Mouse (Mus musculus): Measurements from ENCODE around the gene Ftsj1. TPM values are rescaled to one million over a fixed set of nuclear protein-coding genes. Genes with fewer than 3 reads are reported as not detected.

Gene Ftsj1
- polyA plus RNA-seq (2012; rRNA removed), result 11.5 and 13.1 TPM in 2 replicates

DNA sequence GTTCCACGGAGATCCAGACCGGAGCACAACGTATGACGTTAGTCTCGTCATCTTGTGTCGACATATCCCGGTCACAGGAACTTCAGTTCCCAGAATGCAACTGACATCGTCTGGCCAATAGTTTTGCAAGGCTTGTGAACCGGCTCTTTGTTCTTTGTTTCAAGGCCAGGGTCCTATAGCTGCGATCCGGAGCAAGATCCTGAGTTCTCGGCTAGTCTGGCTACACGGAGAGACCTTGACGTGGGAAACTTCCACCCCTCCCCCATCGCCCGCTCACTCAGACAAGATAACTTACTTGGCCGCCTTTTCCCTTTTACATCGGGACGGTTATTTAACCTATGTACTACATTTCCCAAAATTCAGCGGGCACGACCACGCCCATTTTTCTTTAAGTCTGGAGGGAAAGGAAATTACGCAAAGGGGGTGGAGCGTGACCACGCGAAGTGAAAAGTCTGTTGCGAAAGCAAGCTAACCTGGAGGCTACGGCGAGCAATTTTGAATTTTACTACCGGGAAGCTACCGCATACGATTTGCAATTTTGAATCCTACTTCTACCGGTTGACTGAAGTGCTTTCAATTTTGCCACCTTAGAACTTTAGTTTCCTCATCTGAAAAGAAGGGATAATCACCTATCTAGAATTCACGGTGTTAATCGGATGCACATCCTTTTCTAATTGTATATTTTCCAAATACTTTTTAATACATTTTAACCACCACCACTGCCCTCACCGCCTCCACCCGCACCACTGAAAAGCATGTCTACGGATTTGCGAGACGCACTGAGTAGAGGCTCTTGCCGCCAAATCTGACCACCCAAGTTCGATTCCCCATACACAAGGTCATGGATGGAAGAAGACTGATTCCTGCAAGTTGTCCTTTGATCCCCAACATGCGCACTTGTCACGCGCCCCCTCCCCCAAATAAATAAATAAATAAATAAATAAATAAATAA lies at the start of gene Ftsj1:
TSS of gene Ftsj1 (minus strand) at position 73 of the 952 bp plus-strand sequence.

GRCm38 (mm10) chrX:8271083-8271820 lies 19.0 kb upstream of the Ftsj1 start, which contains the start of gene Slc38a5:
Gene Slc38a5, plus strand, starts transcription at chrX:8271133.

GRCm38 (mm10) chrX:8206015-8206693 lies 46.1 kb downstream of the Ftsj1 start, which contains the start of gene Porcn:
Gene Porcn, minus strand, starts transcription at chrX:8206525.

DNA sequence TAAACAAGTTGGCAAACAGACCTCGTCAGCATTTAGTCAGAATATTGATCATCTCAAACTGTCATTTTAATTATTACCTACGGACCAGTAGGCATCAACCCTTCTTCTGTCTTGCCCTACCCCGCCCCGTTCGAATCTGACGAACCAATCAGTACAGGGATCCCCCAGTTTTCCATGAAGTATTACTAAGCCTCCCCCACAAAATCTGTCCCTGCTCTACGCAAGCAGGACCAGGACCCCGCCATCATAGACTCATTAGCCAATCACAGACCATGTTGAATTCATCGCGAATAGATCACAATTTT lies 58.8 kb downstream of the Ftsj1 start, which contains the start of gene Ebp:
TSS of gene Ebp (minus strand) at position 94 of the 305 bp plus-strand sequence.

Other genes with a start within 250 kb of the Ftsj1 start
- gene Glod5, start 233.9 kb downstream of the Ftsj1 start, polyA plus RNA-seq (2012; rRNA removed), result 1.6 and 1.7 TPM in 2 replicates
- gene Suv39h1, start 177.6 kb downstream of the Ftsj1 start, polyA plus RNA-seq (2012; rRNA removed), result 2.3 and 2.6 TPM in 2 replicates
- 1.1 and 1.2 TPM in 2 replicates for gene Was, start 161.9 kb downstream of the Ftsj1 start, polyA plus RNA-seq (2012; rRNA removed)
- 65.3 and 68.4 TPM in 2 replicates for gene Wdr13, start 119.5 kb downstream of the Ftsj1 start, polyA plus RNA-seq (2012; rRNA removed)
- gene Rbm3, start 106.5 kb downstream of the Ftsj1 start, polyA plus RNA-seq (2012; rRNA removed), result 14.2 and 17.6 TPM in 2 replicates
- gene Tbc1d25, start 76.2 kb downstream of the Ftsj1 start, polyA plus RNA-seq (2012; rRNA removed), result 7.4 and 8.1 TPM in 2 replicates
- 106 and 116 TPM in 2 replicates for gene Ebp, start 58.9 kb downstream of the Ftsj1 start, polyA plus RNA-seq (2012; rRNA removed)
- gene Porcn, start 45.9 kb downstream of the Ftsj1 start, polyA plus RNA-seq (2012; rRNA removed), result 23.9 and 25.8 TPM in 2 replicates
- gene Slc38a5, start 18.7 kb upstream of the Ftsj1 start, polyA plus RNA-seq (2012; rRNA removed), result 6.9 and 7.0 TPM in 2 replicates
- not detected in 2 replicates for gene Ssxb10, start 75.0 kb upstream of the Ftsj1 start, polyA plus RNA-seq (2012; rRNA removed)
- gene Ssxb9, start 114.6 kb upstream of the Ftsj1 start, polyA plus RNA-seq (2012; rRNA removed), result not detected in 2 replicates
- not detected in 2 replicates for gene Ssxb1, start 160.9 kb upstream of the Ftsj1 start, polyA plus RNA-seq (2012; rRNA removed)
- not detected in 2 replicates for gene Ssxb2, start 209.3 kb upstream of the Ftsj1 start, polyA plus RNA-seq (2012; rRNA removed)